9 mouse cellular contexts compared by ENCODE assay signal in genomic region chr8:118287496-118287895, GRCm38 (mm10). TPM values are rescaled to one million over a fixed set of nuclear protein-coding genes. Genes with fewer than 3 reads are reported as not detected.
DNase-seq lines count a peak whose midpoint lies in the region; ATAC-seq and TF ChIP-seq lines count a peak whose summit lies in the region.
"Had no signal": no experiment of that assay in that cellular context is flagged by ENCODE, and none has a peak within 500 bp of the region (broad histone marks: within the 10 kb centered on the region; RNA-seq: fewer than 3 reads in every experiment).

No protein-coding gene starts in this region.

- H3K27ac ChIP-seq in liver, postnatal 0 days (ENCODE audit: low read depth), result no peak overlapping the region
- no peak overlapping the region for H3K27ac ChIP-seq in liver, embryonic 12.5 days
- peak overlapping the region; percentile 91; the same call in 1 of the 2 replicates for H3K27ac ChIP-seq in heart, embryonic 12.5 days (ENCODE audit: poor library complexity, severe bottlenecking)
- H3K27ac ChIP-seq in olfactory bulb, adult 2 months (ENCODE audit: insufficient read depth, low read depth, low read length), result no peak overlapping the region
- H3K27ac ChIP-seq in intestine, embryonic 15.5 days, result no peak overlapping the region
- H3K27ac ChIP-seq: limb, embryonic 12.5 days had no signal

- TF ChIP-seq POLR2A in olfactory bulb, adult 2 months (IDR thresholded peaks at IDR 0.05; ENCODE audit: insufficient read depth, low read depth, low read length), result no peak

- H3K27me3 ChIP-seq in liver, postnatal 0 days (ENCODE audit: insufficient read depth, low read length), result peaks cover 30% of the 10 kb centered on the region
- H3K27me3 ChIP-seq in liver, embryonic 12.5 days (replicated peaks), result peaks cover 56% of the 10 kb centered on the region
- H3K27me3 ChIP-seq in heart, embryonic 12.5 days (replicated peaks), result no peaks in the 10 kb centered on the region
- peaks cover 24% of the 10 kb centered on the region for H3K27me3 ChIP-seq in intestine, embryonic 15.5 days (replicated peaks)

- H3K36me3 ChIP-seq in liver, postnatal 0 days (replicated peaks; ENCODE audit: insufficient read depth, low read length), result no peaks in the 10 kb centered on the region
- no peaks in the 10 kb centered on the region for H3K36me3 ChIP-seq in liver, embryonic 12.5 days
- no peaks in the 10 kb centered on the region for H3K36me3 ChIP-seq in heart, embryonic 12.5 days
- no peaks in the 10 kb centered on the region for H3K36me3 ChIP-seq in intestine, embryonic 15.5 days
- H3K36me3 ChIP-seq: limb, embryonic 12.5 days had no signal

- ATAC-seq in liver, postnatal 0 days, result no peak
- no peak for ATAC-seq in liver, embryonic 12.5 days
- no peak for ATAC-seq in heart, embryonic 12.5 days (ENCODE audit: insufficient number of reproducible peaks, low FRiP score)
- ATAC-seq in intestine, embryonic 15.5 days, result no peak
- ATAC-seq in CD4-positive, CD25-positive, alpha-beta regulatory T cell, adult 4 months, result no peak

- 44% methylated on average over 9 of the region's 9 CpGs for WGBS in liver, postnatal 0 days (ENCODE audit: insufficient replicate concordance)
- WGBS in liver, embryonic 12.5 days (ENCODE audit: insufficient replicate concordance), result 30% methylated on average over 9 of the region's 9 CpGs
- 40% methylated on average over 9 of the region's 9 CpGs for WGBS in heart, embryonic 12.5 days
- WGBS in olfactory bulb, adult 2 months, result 31% methylated on average over 9 of the region's 9 CpGs
- 37% methylated on average over 9 of the region's 9 CpGs for WGBS in intestine, embryonic 15.5 days

- no peak overlapping the region for H3K9ac ChIP-seq in liver, postnatal 0 days (replicated peaks)
- no peak overlapping the region for H3K9ac ChIP-seq in liver, embryonic 12.5 days
- H3K9ac ChIP-seq in heart, embryonic 12.5 days, result no peak overlapping the region
- no peak overlapping the region for H3K9ac ChIP-seq in intestine, embryonic 15.5 days
- H3K9ac ChIP-seq: limb, embryonic 12.5 days had no signal

- H3K9me3 ChIP-seq in liver, postnatal 0 days (ENCODE audit: low read length), result no peaks in the 10 kb centered on the region
- H3K9me3 ChIP-seq in liver, embryonic 12.5 days (replicated peaks), result no peaks in the 10 kb centered on the region
- H3K9me3 ChIP-seq in heart, embryonic 12.5 days (replicated peaks), result no peaks in the 10 kb centered on the region
- H3K9me3 ChIP-seq in intestine, embryonic 15.5 days, result no peaks in the 10 kb centered on the region
- H3K9me3 ChIP-seq: limb, embryonic 12.5 days had no signal

- 0 out of 2 replicates have a peak, but pooled peaks have one; percentile 20 for TF ChIP-seq CTCF in liver, postnatal 0 days (IDR thresholded peaks at IDR 0.05; ENCODE audit: low read depth)
- peak; percentile 40; the same call in 1 of the 2 replicates for TF ChIP-seq CTCF in olfactory bulb, adult 2 months (IDR thresholded peaks at IDR 0.05; ENCODE audit: insufficient read depth, low read depth, low read length)

- no peak for TF ChIP-seq EP300 in liver, postnatal 0 days (IDR thresholded peaks at IDR 0.05; ENCODE audit: low read depth)

- no peak overlapping the region for H3K4me2 ChIP-seq in liver, postnatal 0 days (ENCODE audit: low read depth, low read length)
- no peak overlapping the region for H3K4me2 ChIP-seq in liver, embryonic 12.5 days
- H3K4me2 ChIP-seq in heart, embryonic 12.5 days, result 0 out of 2 replicates have a peak overlapping the region, but pooled peaks have one; percentile 90
- H3K4me2 ChIP-seq in intestine, embryonic 15.5 days (replicated peaks), result no peak overlapping the region
- H3K4me2 ChIP-seq: limb, embryonic 12.5 days had no signal

- DNase-seq in cerebellum, adult 11 months, result peak; percentile 12
- DNase-seq in cerebellum, adult 11-12 months, result no peak
- no peak for DNase-seq in liver, postnatal 0 days

- H3K4me3 ChIP-seq in liver, postnatal 0 days (ENCODE audit: low read depth, low read length), result no peak overlapping the region
- no peak overlapping the region for H3K4me3 ChIP-seq in liver, embryonic 12.5 days
- no peak overlapping the region for H3K4me3 ChIP-seq in heart, embryonic 12.5 days
- no peak overlapping the region for H3K4me3 ChIP-seq in olfactory bulb, adult 2 months (ENCODE audit: insufficient read depth, low read depth, low read length)
- no peak overlapping the region for H3K4me3 ChIP-seq in intestine, embryonic 15.5 days (replicated peaks)
- H3K4me3 ChIP-seq: limb, embryonic 12.5 days had no signal

- H3K4me1 ChIP-seq in liver, postnatal 0 days (ENCODE audit: insufficient read depth), result no peaks in the 10 kb centered on the region
- H3K4me1 ChIP-seq in liver, embryonic 12.5 days, result no peaks in the 10 kb centered on the region
- peaks cover 68% of the 10 kb centered on the region for H3K4me1 ChIP-seq in heart, embryonic 12.5 days (replicated peaks)
- peaks cover 19% of the 10 kb centered on the region for H3K4me1 ChIP-seq in olfactory bulb, adult 2 months (ENCODE audit: control insufficient read depth, insufficient read depth, low read length)
- H3K4me1 ChIP-seq in intestine, embryonic 15.5 days (replicated peaks), result peaks cover 13% of the 10 kb centered on the region

RNA-seq across cellular contexts. Expression of gene Cdh13, which starts 4.0 kb away (rescaled TPM):
- 0.53 and 0.77 TPM in 2 replicates for polyA plus RNA-seq in liver, postnatal 0 days (2015; fragmentation: Nextera tagmentation; extraction: Ambion mirVana)
- 1.3 and 1.5 TPM in 2 replicates for polyA plus RNA-seq in liver, embryonic 12.5 days (2016; fragmentation: Nextera tagmentation; extraction: Ambion mirVana)
- 44.4 and 46.6 TPM in 2 replicates for polyA plus RNA-seq in heart, embryonic 12.5 days (2016; fragmentation: Nextera tagmentation; extraction: Ambion mirVana)
- not detected in 2 replicates for polyA plus RNA-seq in olfactory bulb, adult 2 months (2012; ENCODE audit: insufficient read depth, insufficient read length, low replicate concordance, missing spikeins)
- polyA plus RNA-seq in intestine, embryonic 15.5 days (2015; fragmentation: Nextera tagmentation; extraction: Ambion mirVana), result 6.2 and 6.5 TPM in 2 replicates
- polyA plus RNA-seq in CD4-positive, CD25-positive, alpha-beta regulatory T cell, adult 4 months (2017; shearing (Covaris generic)), result under 1 TPM; 0.25 to 0.31 TPM
